Mouse (Mus musculus): ENCODE data around the gene Eef1a2.

- TF ChIP-seq POLR2A (IDR thresholded peaks at IDR 0.05; ENCODE audit: insufficient read length, low read depth) (no peak), MAX (IDR thresholded peaks at IDR 0.05; ENCODE audit: low read depth) (no peak), TCF3 (IDR thresholded peaks at IDR 0.05; ENCODE audit: insufficient read length, low read depth) (no peak), CEBPB (IDR thresholded peaks at IDR 0.05; ENCODE audit: insufficient read depth, poor library complexity, severe bottlenecking) (no peak), E2F4 (IDR thresholded peaks at IDR 0.05; ENCODE audit: insufficient read depth) (no peak), USF1 (IDR thresholded peaks at IDR 0.05; ENCODE audit: low read depth) (no peak), TCF12 (IDR thresholded peaks at IDR 0.05; ENCODE audit: insufficient read depth, poor library complexity, severe bottlenecking) (no peak)
Observed at GRCm38 (mm10) chr2:181158471-181158870, 1.7 kb upstream of the Eef1a2 start.
